Mouse (Mus musculus): Measurements from ENCODE around the gene Anp32e. TPM values are rescaled to one million over a fixed set of nuclear protein-coding genes. Genes with fewer than 3 reads are reported as not detected.
A peak's percentile ranks its signal among the peaks of the same experiment; 100 is the strongest.
"Not testable (repeated sequence)": the region's sequence is repeated elsewhere in the genome, so short reads cannot be mapped to it uniquely, and the experiment has no call there.

Gene Anp32e
- total RNA-seq (2021), result 10 to 100 TPM; 76.4 to 89.9 TPM
- long read RNA-seq, experiment 1, transcript Anp32e-202 (7 exons, 3,274 nt), result major isoform, 40 of 53 reads
- long read RNA-seq, experiment 1, partial matches to known transcripts, result 3 of 53 reads
- long read RNA-seq, experiment 1, other reads (novel, unspliced or antisense), result 9 of 53 reads
- long read RNA-seq, experiment 2, transcript Anp32e-202 (7 exons, 3,274 nt), result major isoform, 49 of 72 reads
- long read RNA-seq, experiment 2, partial matches to known transcripts, result 18 of 72 reads
- long read RNA-seq, experiment 2, other reads (novel, unspliced or antisense), result 2 of 72 reads

- Histone ChIP-seq H3K4me3 (peak within 1 kb of the TSS; percentile 97), H3K27ac (peak within 1 kb of the TSS; percentile 90)
- peak; percentile 97 for DNase-seq
- no peak for TF ChIP-seq CTCF (IDR thresholded peaks at IDR 0.05)
- intact Hi-C loops (cut with DNase I), result loop anchor here (2.0 kb wide), 1 partner anchor 22 kb away; no protein-coding TSS in a partner anchor
Measured at GRCm38 (mm10) chr3:95928658-95929503, at the start of gene Anp32e. Gene Anp32e (plus strand): TSS chr3:95929246.

DNA sequence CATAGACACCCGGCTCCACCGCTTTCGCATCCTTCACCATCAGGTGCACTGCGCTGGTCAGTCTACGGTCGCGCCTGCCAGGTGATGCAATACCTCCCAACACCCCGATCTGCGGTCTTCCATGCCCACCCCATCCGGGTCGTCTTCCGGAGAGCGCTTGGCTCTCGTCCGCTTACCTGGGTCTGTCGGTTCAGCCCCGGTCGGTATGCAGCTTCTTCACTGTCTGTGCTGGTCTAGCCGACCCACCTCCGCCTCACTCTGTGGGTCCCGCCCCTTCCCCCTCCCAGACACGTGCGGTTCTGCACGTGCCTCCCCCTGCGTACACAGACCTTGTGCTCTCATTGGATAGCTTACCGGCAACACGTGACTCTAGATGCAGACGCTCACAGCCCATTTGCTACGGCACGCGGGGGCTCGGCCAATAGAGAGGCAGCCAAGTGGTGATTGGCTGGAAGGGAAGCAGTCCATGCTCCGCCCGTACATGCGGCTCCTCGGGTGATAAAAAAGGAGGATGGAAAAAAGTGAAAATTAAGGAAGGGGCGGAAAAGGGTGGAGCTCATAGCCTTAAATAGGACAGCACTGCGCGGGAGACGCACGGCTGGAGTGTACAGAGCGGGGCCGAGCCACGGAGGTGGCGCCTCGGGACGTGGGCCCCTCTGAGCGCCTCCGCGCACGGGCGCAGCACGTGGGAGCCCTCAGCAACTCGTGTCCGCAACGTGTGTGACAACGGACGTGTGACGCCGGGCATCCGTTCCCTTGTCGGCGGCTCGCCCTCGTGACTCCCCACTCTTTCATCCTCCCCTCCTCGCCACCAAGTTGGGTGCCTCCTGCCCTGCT lies 46.8 kb upstream of the Anp32e start, which contains the start of gene Ciart:
Gene Ciart, minus strand, starts transcription at position 273 of the 837 bp plus-strand sequence.
- DNase-seq, result peak; percentile 97
- intact Hi-C loops (cut with DNase I), result loop anchor here (5.0 kb wide), 1 partner anchor 70 kb away; no protein-coding TSS in a partner anchor
- Histone ChIP-seq H3K4me3 (peak within 1 kb of the TSS; percentile 69), H3K27ac (peak within 1 kb of the TSS; percentile 90)
- TF ChIP-seq CTCF (IDR thresholded peaks at IDR 0.05), result no peak

- TF ChIP-seq CTCF (IDR thresholded peaks at IDR 0.05), result peak; percentile 80
- Histone ChIP-seq H3K27ac (peak overlapping the region; percentile 90), H3K4me3 (peak overlapping the region; percentile 69)
- DNase-seq, result peak; percentile 82
- intact Hi-C loops (cut with DNase I), result loop anchor here (1.0 to 5.0 kb wide), 2 partner anchors 23 to 69 kb away; no protein-coding TSS in a partner anchor
Measured at GRCm38 (mm10) chr3:95882816-95883425, 46.1 kb upstream of the Anp32e start.

- no peak for TF ChIP-seq CTCF (IDR thresholded peaks at IDR 0.05)
- DNase-seq, result no peak
- intact Hi-C loops (cut with DNase I), result loop anchor here (5.0 kb wide), 1 partner anchor 68 kb away; no protein-coding TSS in a partner anchor
- Histone ChIP-seq H3K4me3 (no peak overlapping the region), H3K27ac (no peak overlapping the region)
Measured at GRCm38 (mm10) chr3:95884400-95884799, 44.6 kb upstream of the Anp32e start.

- H3K27ac ChIP-seq, result no peak overlapping the region
- intact Hi-C loops (cut with DNase I), result no loop called here
- H3K4me3 ChIP-seq, result no peak overlapping the region
- DNase-seq, result no peak
- TF ChIP-seq CTCF (IDR thresholded peaks at IDR 0.05), result no peak
Measured at GRCm38 (mm10) chr3:95887596-95887995, 41.5 kb upstream of the Anp32e start.

GRCm38 (mm10) chr3:95889664-95890063 lies 39.4 kb upstream of the Anp32e start:
- Histone ChIP-seq H3K27ac (peak overlapping the region; percentile 80; the same call in 1 of the 2 replicates), H3K4me3 (no peak overlapping the region)
- no peak for TF ChIP-seq CTCF (IDR thresholded peaks at IDR 0.05)
- intact Hi-C loops (cut with DNase I), result no loop called here
- DNase-seq, result no peak

- no peak for TF ChIP-seq CTCF (IDR thresholded peaks at IDR 0.05)
- DNase-seq, result no peak
- Histone ChIP-seq H3K27ac (peak within 1 kb of the TSS; percentile 80), H3K4me3 (peak within 1 kb of the TSS; percentile 50)
- intact Hi-C loops (cut with DNase I), result no loop called here
Measured at GRCm38 (mm10) chr3:95891211-95892065, 37.6 kb upstream of the Anp32e start, which contains the start of gene BC028528. Gene BC028528 (minus strand): TSS chr3:95892005.

DNA sequence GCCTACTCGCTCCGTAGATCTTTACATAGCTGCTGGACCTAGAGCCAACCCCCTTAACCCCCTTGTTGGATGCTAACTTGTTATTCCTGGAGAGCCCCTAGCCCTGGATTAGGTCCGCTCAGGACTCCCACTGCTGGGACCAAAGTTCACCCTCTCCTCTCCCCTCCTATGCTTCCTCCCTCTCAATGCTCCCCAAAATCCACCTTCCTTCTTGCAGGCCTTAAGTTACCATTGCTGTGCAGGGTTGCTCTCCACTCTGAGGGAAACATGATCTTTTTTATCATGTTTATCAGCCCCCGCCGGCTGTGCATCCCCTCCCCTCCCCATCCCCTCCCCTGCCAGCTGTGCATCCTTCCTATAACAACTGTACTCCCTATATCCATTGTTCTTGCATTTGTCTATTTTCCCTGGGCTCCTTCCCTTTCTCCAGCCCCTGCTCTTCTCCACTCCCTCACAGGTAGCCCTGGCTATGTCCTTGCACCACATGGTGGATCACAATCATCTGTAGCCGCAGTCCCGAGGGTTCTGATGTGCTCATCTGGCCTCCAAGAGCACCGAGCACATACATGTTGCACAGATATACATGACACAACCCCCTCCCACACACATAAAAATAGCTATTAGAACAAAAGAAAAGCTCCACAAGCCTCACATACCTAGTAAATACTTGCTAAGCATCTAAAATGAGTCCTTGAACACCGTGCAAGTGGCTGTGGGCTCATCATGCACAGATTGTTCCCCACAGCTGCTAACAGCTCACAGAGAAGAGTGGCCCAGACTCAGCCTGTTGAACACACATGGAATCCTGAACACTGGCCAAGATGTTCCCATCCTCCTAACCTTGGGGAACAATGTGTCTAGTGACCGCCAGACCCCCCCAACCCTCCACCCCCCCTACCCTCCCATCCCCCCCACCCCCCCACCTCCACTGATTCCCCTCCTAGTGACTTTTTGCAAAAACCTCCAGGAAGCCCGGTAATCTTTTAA lies 36.7 kb upstream of the Anp32e start:
- Histone ChIP-seq H3K4me3 (peak overlapping the region; percentile 50), H3K27ac (peak overlapping the region; percentile 94)
- intact Hi-C loops (cut with DNase I), result no loop called here
- DNase-seq, result no peak
- TF ChIP-seq CTCF (IDR thresholded peaks at IDR 0.05), result no peak

- no peak for TF ChIP-seq CTCF (IDR thresholded peaks at IDR 0.05)
- peak overlapping the region; percentile 94 for H3K27ac ChIP-seq
- DNase-seq, result no peak
- H3K4me3 ChIP-seq, result peak overlapping the region; percentile 74
- intact Hi-C loops (cut with DNase I), result no loop called here
Measured at GRCm38 (mm10) chr3:95893126-95893525, 35.9 kb upstream of the Anp32e start.

GRCm38 (mm10) chr3:95893606-95894316 lies 35.3 kb upstream of the Anp32e start, which contains the start of gene Aph1a:
Gene Aph1a (plus strand): TSS chr3:95893969.
- intact Hi-C loops (cut with DNase I), result not testable (repeated sequence)
- Histone ChIP-seq H3K4me3 (peak within 1 kb of the TSS; percentile 74), H3K27ac (peak within 1 kb of the TSS; percentile 94)
- DNase-seq, result peak; percentile 97

All from gastrocnemius, adult 2 months (tissue).